Comparison of ENCODE assay signal across 8 mouse cellular contexts in genomic region chr2:51147318-51148064, GRCm38 (mm10). TPM values are rescaled to one million over a fixed set of nuclear protein-coding genes. Genes with fewer than 3 reads are reported as not detected.
DNase-seq lines count a peak whose midpoint lies in the region; ATAC-seq and TF ChIP-seq lines count a peak whose summit lies in the region.

No protein-coding gene starts in this region.

- H3K27ac ChIP-seq in layer of hippocampus, adult 2 months: peak overlapping the region; percentile 91
- peak overlapping the region; percentile 94 for H3K27ac ChIP-seq in neural tube, embryonic 13.5 days (replicated peaks)

- ATAC-seq in neural tube, embryonic 13.5 days (ENCODE audit: low read depth): peak; percentile 63

- peak; percentile 62 for DNase-seq in ES-CJ7 (ENCODE audit: low read depth, low spot score)
- peak; percentile 51 to 75 for DNase-seq in cerebellum, adult 18-20 months
- DNase-seq in forelimb bud, embryonic 11.5 days (ENCODE audit: low read depth, low spot score): peak; percentile 67
- DNase-seq in heart, postnatal 25 days (ENCODE audit: low spot score): peak; percentile 71
- DNase-seq in layer of hippocampus, adult 2 months (ENCODE audit: low spot score in 2 of 2): peak; percentile 27 to 34
- peak; percentile 81 to 84 for DNase-seq in lung, adult 18-20 months
- peak; percentile 62 for DNase-seq in testis, postnatal 14 days (ENCODE audit: low spot score)

- no peaks in the 10 kb centered on the region for H3K9me3 ChIP-seq in neural tube, embryonic 13.5 days

- peaks cover 36% of the 10 kb centered on the region for H3K4me1 ChIP-seq in neural tube, embryonic 13.5 days (replicated peaks)

- peak overlapping the region; percentile 92 for H3K9ac ChIP-seq in neural tube, embryonic 13.5 days

- intact Hi-C loops in heart, postnatal 25 days (cut with DNase I): loop anchor here (5.0 to 10.0 kb wide), 5 partner anchors 195 to 840 kb away; no protein-coding TSS in a partner anchor

- H3K4me3 ChIP-seq in layer of hippocampus, adult 2 months: peak overlapping the region; percentile 88
- peak overlapping the region; percentile 97 for H3K4me3 ChIP-seq in neural tube, embryonic 13.5 days

- 0 out of 2 replicates have a peak, but pooled peaks cover 6% of the 10 kb centered on the region for H3K36me3 ChIP-seq in neural tube, embryonic 13.5 days

- no peaks in the 10 kb centered on the region for H3K27me3 ChIP-seq in neural tube, embryonic 13.5 days

- under 1% methylated on average over 45 of the region's 45 CpGs for WGBS in neural tube, embryonic 13.5 days

- H3K4me2 ChIP-seq in neural tube, embryonic 13.5 days: peak overlapping the region; percentile 75

- peak; percentile 69 for TF ChIP-seq CTCF in layer of hippocampus, adult 2 months (conservative IDR thresholded peaks at IDR 0.05)

RNA-seq across cellular contexts. Expression of gene Rnd3, which starts 1.4 kb away (rescaled TPM):
- 10 to 100 TPM; 20.9 to 22.3 TPM for total RNA-seq in heart, postnatal 25 days (2021)
- total RNA-seq in layer of hippocampus, adult 2 months (2021): 10 to 100 TPM; 13.2 to 14.1 TPM
- 158 and 171 TPM in 2 replicates for polyA plus RNA-seq in neural tube, embryonic 13.5 days (2015; fragmentation: Nextera tagmentation; extraction: Ambion mirVana)

Comparison
In these comparisons a context has a peak if more than half of its experiments do, and no peak if none do; other contexts are left out.
1. Peak in every context shown above with its lines: DNase-seq, ATAC-seq, H3K4me3 ChIP-seq and H3K27ac ChIP-seq.
2. DNase-seq: peak in every context shown above with its lines; median percentile 82 in lung, adult 18-20 months; 71 in heart, postnatal 25 days; 67 in forelimb bud, embryonic 11.5 days; 63 in cerebellum, adult 18-20 months; 62 in ES-CJ7; 62 in testis, postnatal 14 days; 30 in layer of hippocampus, adult 2 months.